Mouse (Mus musculus): ENCODE data around the gene Orm1. TPM values are rescaled to one million over a fixed set of nuclear protein-coding genes. Genes with fewer than 3 reads are reported as not detected.

The Orm1 gene
- total and polyA plus RNA-seq, 3 experiments, result not detected

DNA sequence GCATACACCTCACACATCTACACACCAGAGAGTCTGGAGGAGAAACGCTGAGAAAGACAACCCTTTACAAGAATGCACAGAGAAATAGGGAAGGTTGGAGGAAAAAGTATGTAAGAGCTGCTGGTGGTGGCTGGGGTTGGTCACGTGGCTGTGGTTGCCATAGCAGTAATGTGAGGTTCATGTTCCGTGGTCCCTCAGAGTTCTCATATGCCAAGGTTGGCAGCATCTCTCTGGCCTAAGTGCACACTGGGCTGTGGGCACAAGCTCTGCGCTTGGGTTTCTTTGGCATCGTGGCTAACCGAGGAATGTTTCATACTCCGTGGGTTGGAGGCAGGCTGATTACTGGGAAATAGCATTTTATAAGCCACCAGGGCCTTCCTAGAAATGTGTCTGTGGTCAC is 32.9 kb upstream of the Orm1 start:
- Histone ChIP-seq H3K4me3 (ENCODE audit: control insufficient read depth in 1 of 2, insufficient read depth in 1 of 2, low read depth in 2 of 2, low read length in 2 of 2) (no peak overlapping the region), H3K36me3 (ENCODE audit: control insufficient read depth in 1 of 2, insufficient read depth in 2 of 2, low read length in 2 of 2) (no peaks in the 10 kb centered on the region), H3K27me3 (ENCODE audit: control insufficient read depth in 1 of 2, insufficient read depth in 2 of 2, low read length in 2 of 2) (no peaks in the 10 kb centered on the region), H3K9ac (ENCODE audit: control insufficient read depth, low read depth, low read length, poor library complexity, severe bottlenecking) (no peak overlapping the region), H3K27ac (ENCODE audit: control insufficient read depth, low read depth, low read length) (no peak overlapping the region), H3K9me3 (replicated peaks; ENCODE audit: insufficient read depth, low read length) (no peaks in the 10 kb centered on the region), H3K4me1 (ENCODE audit: control insufficient read depth in 1 of 2, insufficient read depth in 2 of 2, low read length in 2 of 2) (no peaks in the 10 kb centered on the region), H3K79me2 (ENCODE audit: control insufficient read depth, insufficient read depth, low read length, poor library complexity) (no peaks in the 10 kb centered on the region)
- DNase-seq (ENCODE audit: low read depth, low spot score), result no peak
- no peak for TF ChIP-seq E2F4 (IDR thresholded peaks at IDR 0.05; ENCODE audit: borderline replicate concordance, low read depth, low read length)
- TF ChIP-seq GABPA (IDR thresholded peaks at IDR 0.05; ENCODE audit: low read depth, low read length), result no peak

DNA sequence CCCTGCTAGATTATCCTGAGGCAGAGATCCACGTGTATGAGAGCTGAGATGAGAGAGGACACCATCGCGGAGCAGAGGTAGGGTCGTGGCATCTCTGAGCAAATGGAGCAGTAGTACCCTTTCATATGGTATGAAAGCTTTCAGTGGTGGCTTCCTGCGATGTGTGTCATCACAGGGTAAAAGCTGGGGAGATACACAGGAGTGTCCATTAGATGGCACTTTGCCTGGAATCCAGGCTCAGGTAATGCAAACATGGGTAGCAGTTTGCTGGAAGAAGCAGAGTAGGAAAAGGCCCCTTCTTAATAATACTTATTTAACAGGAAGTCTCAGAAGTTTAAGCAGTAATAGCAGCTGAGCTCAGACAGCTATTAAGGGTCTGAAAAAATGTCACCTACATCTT is 30.3 kb upstream of the Orm1 start:
- Histone ChIP-seq H3K27ac (ENCODE audit: control insufficient read depth, low read depth, low read length) (no peak overlapping the region), H3K4me3 (ENCODE audit: control insufficient read depth in 1 of 2, insufficient read depth in 1 of 2, low read depth in 2 of 2, low read length in 2 of 2) (no peak overlapping the region), H3K4me1 (ENCODE audit: control insufficient read depth in 1 of 2, insufficient read depth in 2 of 2, low read length in 2 of 2) (no peaks in the 10 kb centered on the region), H3K36me3 (ENCODE audit: control insufficient read depth in 1 of 2, insufficient read depth in 2 of 2, low read length in 2 of 2) (no peaks in the 10 kb centered on the region), H3K27me3 (ENCODE audit: control insufficient read depth in 1 of 2, insufficient read depth in 2 of 2, low read length in 2 of 2) (no peaks in the 10 kb centered on the region), H3K9me3 (replicated peaks; ENCODE audit: insufficient read depth, low read length) (no peaks in the 10 kb centered on the region), H3K79me2 (ENCODE audit: control insufficient read depth, insufficient read depth, low read length, poor library complexity) (no peaks in the 10 kb centered on the region), H3K9ac (ENCODE audit: control insufficient read depth, low read depth, low read length, poor library complexity, severe bottlenecking) (no peak overlapping the region)
- no peak for TF ChIP-seq NRF1 (IDR thresholded peaks at IDR 0.05; ENCODE audit: insufficient read depth, low read depth, low read length, poor library complexity, severe bottlenecking)
- TF ChIP-seq ZNF384 (IDR thresholded peaks at IDR 0.05; ENCODE audit: low read depth, low read length), result no peak
- DNase-seq (ENCODE audit: low read depth, low spot score), result no peak

DNA sequence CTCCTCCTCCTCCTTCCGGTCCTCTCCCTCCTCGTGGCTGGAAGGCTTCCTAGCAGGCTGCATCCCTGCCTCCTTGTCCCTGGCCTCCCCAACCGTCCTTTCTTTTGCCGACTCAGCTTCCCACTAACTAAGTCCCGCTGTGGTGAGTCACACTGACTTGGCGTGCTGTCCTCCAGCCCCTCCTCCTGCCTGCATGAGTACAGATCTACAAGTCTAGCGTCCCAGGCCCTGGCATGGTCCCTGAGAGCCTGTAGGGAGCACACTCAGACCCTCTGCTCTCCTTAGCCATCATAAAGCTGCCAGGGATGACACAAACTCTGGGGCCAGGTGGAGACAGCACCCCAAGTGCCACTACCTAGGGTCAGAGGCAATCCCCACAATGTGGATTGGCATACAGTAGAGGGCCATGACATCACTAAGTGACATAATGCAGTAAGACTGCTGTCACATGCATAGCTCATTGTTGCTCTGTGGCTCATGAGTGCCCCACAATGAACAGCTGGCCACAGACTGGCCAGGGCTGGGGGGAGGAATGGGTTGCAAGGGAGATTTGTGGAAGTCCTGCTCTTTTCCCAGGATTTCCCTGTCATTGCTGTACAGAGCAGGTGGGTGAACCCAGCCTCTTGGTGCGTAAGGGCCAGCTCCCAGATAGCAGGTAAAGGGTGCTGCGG is 28.1 kb upstream of the Orm1 start:
- Histone ChIP-seq H3K9ac (ENCODE audit: control insufficient read depth, low read depth, low read length, poor library complexity, severe bottlenecking) (no peak overlapping the region), H3K79me2 (ENCODE audit: control insufficient read depth, insufficient read depth, low read length, poor library complexity) (no peaks in the 10 kb centered on the region), H3K4me1 (ENCODE audit: control insufficient read depth in 1 of 2, insufficient read depth in 2 of 2, low read length in 2 of 2) (no peaks in the 10 kb centered on the region), H3K27ac (ENCODE audit: control insufficient read depth, low read depth, low read length) (no peak overlapping the region), H3K36me3 (ENCODE audit: control insufficient read depth in 1 of 2, insufficient read depth in 2 of 2, low read length in 2 of 2) (no peaks in the 10 kb centered on the region), H3K4me3 (ENCODE audit: control insufficient read depth in 1 of 2, insufficient read depth in 1 of 2, low read depth in 2 of 2, low read length in 2 of 2) (no peak overlapping the region), H3K9me3 (replicated peaks; ENCODE audit: insufficient read depth, low read length) (no peaks in the 10 kb centered on the region), H3K27me3 (ENCODE audit: control insufficient read depth in 1 of 2, insufficient read depth in 2 of 2, low read length in 2 of 2) (no peaks in the 10 kb centered on the region)
- no peak for DNase-seq (ENCODE audit: low read depth, low spot score)
- TF ChIP-seq ZNF384 (IDR thresholded peaks at IDR 0.05; ENCODE audit: low read depth, low read length) (no peak), RAD21 (IDR thresholded peaks at IDR 0.05; ENCODE audit: low read depth, low read length) (no peak), HCFC1 (IDR thresholded peaks at IDR 0.05; ENCODE audit: low read depth, low read length) (no peak), USF2 (IDR thresholded peaks at IDR 0.05; ENCODE audit: borderline replicate concordance in 1 of 2, insufficient read depth in 1 of 2, low read depth in 1 of 2, low read length in 2 of 2) (no peak), E2F4 (IDR thresholded peaks at IDR 0.05; ENCODE audit: borderline replicate concordance, low read depth, low read length) (no peak), POLR2AphosphoS2 (IDR thresholded peaks at IDR 0.05; ENCODE audit: low read length) (no peak)
